Mouse (Mus musculus): ENCODE results near the gene Qsox1. TPM values are rescaled to one million over a fixed set of nuclear protein-coding genes. Genes with fewer than 3 reads are reported as not detected.

Gene Qsox1
- polyA plus RNA-seq, 1 experiment from 2014 or later, result 47.8 TPM

- Histone ChIP-seq H3K27ac (ENCODE audit: low read length) (no peak overlapping the region), H3K27me3 (ENCODE audit: control insufficient read depth, insufficient read depth, low read depth, low read length) (no peaks in the 10 kb centered on the region), H3K4me1 (replicated peaks; ENCODE audit: control insufficient read depth, insufficient read depth, low read length) (no peaks in the 10 kb centered on the region), H3K9me3 (ENCODE audit: control insufficient read depth, low read length) (no peaks in the 10 kb centered on the region), H3K4me2 (ENCODE audit: low read depth, low read length) (no peak overlapping the region), H3K4me3 (ENCODE audit: low read length) (no peak overlapping the region), H3K36me3 (ENCODE audit: control insufficient read depth, insufficient read depth, low read length) (peaks cover 25% of the 10 kb centered on the region), H3K9ac (ENCODE audit: low read length) (no peak overlapping the region)
- ATAC-seq (ENCODE audit: low read depth), result no peak
- 75% methylated on average over 16 of the region's 16 CpGs for WGBS
Observed at GRCm38 (mm10) chr1:155790111-155790974, 22.3 kb downstream of the Qsox1 start.

GRCm38 (mm10) chr1:155785886-155786285, 26.8 kb downstream of the Qsox1 start:
- ATAC-seq (ENCODE audit: low read depth), result no peak
- H3K4me3 ChIP-seq (ENCODE audit: low read length), result no peak overlapping the region
- no peak overlapping the region for H3K4me2 ChIP-seq (ENCODE audit: low read depth, low read length)
- peaks cover 30% of the 10 kb centered on the region for H3K36me3 ChIP-seq (ENCODE audit: control insufficient read depth, insufficient read depth, low read length)
- H3K27ac ChIP-seq (ENCODE audit: low read length), result no peak overlapping the region
- H3K27me3 ChIP-seq (ENCODE audit: control insufficient read depth, insufficient read depth, low read depth, low read length), result no peaks in the 10 kb centered on the region
- H3K9me3 ChIP-seq (ENCODE audit: control insufficient read depth, low read length), result no peaks in the 10 kb centered on the region
- WGBS, result 78% methylated on average over 7 of the region's 7 CpGs
- no peak overlapping the region for H3K9ac ChIP-seq (ENCODE audit: low read length)
- H3K4me1 ChIP-seq (replicated peaks; ENCODE audit: control insufficient read depth, insufficient read depth, low read length), result no peaks in the 10 kb centered on the region

GRCm38 (mm10) chr1:155784343-155785205, 28.1 kb downstream of the Qsox1 start:
- H3K27me3 ChIP-seq (ENCODE audit: control insufficient read depth, insufficient read depth, low read depth, low read length), result no peaks in the 10 kb centered on the region
- no peaks in the 10 kb centered on the region for H3K4me1 ChIP-seq (replicated peaks; ENCODE audit: control insufficient read depth, insufficient read depth, low read length)
- ATAC-seq (ENCODE audit: low read depth), result peak; percentile 44; the same call in 1 of the 2 replicates
- H3K9me3 ChIP-seq (ENCODE audit: control insufficient read depth, low read length), result no peaks in the 10 kb centered on the region
- H3K4me3 ChIP-seq (ENCODE audit: low read length), result no peak overlapping the region
- 24% methylated on average over 19 of the region's 19 CpGs for WGBS
- no peak overlapping the region for H3K4me2 ChIP-seq (ENCODE audit: low read depth, low read length)
- H3K9ac ChIP-seq (ENCODE audit: low read length), result no peak overlapping the region
- H3K27ac ChIP-seq (ENCODE audit: low read length), result no peak overlapping the region
- peaks cover 26% of the 10 kb centered on the region for H3K36me3 ChIP-seq (ENCODE audit: control insufficient read depth, insufficient read depth, low read length)

GRCm38 (mm10) chr1:155782382-155782781, 30.3 kb downstream of the Qsox1 start:
- 59% methylated on average over 5 of the region's 5 CpGs for WGBS

GRCm38 (mm10) chr1:155777641-155778625, 34.8 kb downstream of the Qsox1 start:
- no peak overlapping the region for H3K27ac ChIP-seq (ENCODE audit: low read length)
- WGBS, result 54% methylated on average over 14 of the region's 14 CpGs
- H3K4me3 ChIP-seq (ENCODE audit: low read length), result no peak overlapping the region
- no peaks in the 10 kb centered on the region for H3K9me3 ChIP-seq (ENCODE audit: control insufficient read depth, low read length)
- no peak overlapping the region for H3K4me2 ChIP-seq (ENCODE audit: low read depth, low read length)
- no peak overlapping the region for H3K9ac ChIP-seq (ENCODE audit: low read length)
- no peaks in the 10 kb centered on the region for H3K4me1 ChIP-seq (replicated peaks; ENCODE audit: control insufficient read depth, insufficient read depth, low read length)
- H3K27me3 ChIP-seq (ENCODE audit: control insufficient read depth, insufficient read depth, low read depth, low read length), result no peaks in the 10 kb centered on the region
- no peak for ATAC-seq (ENCODE audit: low read depth)
- H3K36me3 ChIP-seq (ENCODE audit: control insufficient read depth, insufficient read depth, low read length), result peaks cover 11% of the 10 kb centered on the region

More at GRCm38 (mm10) chr1:155782382-155782781, 30.3 kb downstream of the Qsox1 start:
- H3K27ac ChIP-seq (ENCODE audit: low read length), result no peak overlapping the region
- no peaks in the 10 kb centered on the region for H3K4me1 ChIP-seq (replicated peaks; ENCODE audit: control insufficient read depth, insufficient read depth, low read length)
- H3K9ac ChIP-seq (ENCODE audit: low read length), result no peak overlapping the region
- no peaks in the 10 kb centered on the region for H3K9me3 ChIP-seq (ENCODE audit: control insufficient read depth, low read length)
- H3K27me3 ChIP-seq (ENCODE audit: control insufficient read depth, insufficient read depth, low read depth, low read length), result no peaks in the 10 kb centered on the region
- no peak overlapping the region for H3K4me3 ChIP-seq (ENCODE audit: low read length)
- peaks cover 17% of the 10 kb centered on the region for H3K36me3 ChIP-seq (ENCODE audit: control insufficient read depth, insufficient read depth, low read length)
- no peak overlapping the region for H3K4me2 ChIP-seq (ENCODE audit: low read depth, low read length)
- ATAC-seq (ENCODE audit: low read depth), result no peak

- Histone ChIP-seq H3K27me3 (ENCODE audit: control insufficient read depth, insufficient read depth, low read depth, low read length) (no peaks in the 10 kb centered on the region), H3K4me3 (ENCODE audit: low read length) (no peak overlapping the region), H3K36me3 (ENCODE audit: control insufficient read depth, insufficient read depth, low read length) (no peaks in the 10 kb centered on the region), H3K27ac (ENCODE audit: low read length) (no peak overlapping the region), H3K9me3 (ENCODE audit: control insufficient read depth, low read length) (no peaks in the 10 kb centered on the region), H3K9ac (ENCODE audit: low read length) (no peak overlapping the region), H3K4me2 (ENCODE audit: low read depth, low read length) (no peak overlapping the region), H3K4me1 (replicated peaks; ENCODE audit: control insufficient read depth, insufficient read depth, low read length) (no peaks in the 10 kb centered on the region)
- WGBS, result 77% methylated on average over 12 of the region's 12 CpGs
- ATAC-seq (ENCODE audit: low read depth), result no peak
Observed at GRCm38 (mm10) chr1:155759167-155759566, 53.5 kb downstream of the Qsox1 start.

GRCm38 (mm10) chr1:155758711-155759110, 54.0 kb downstream of the Qsox1 start:
- no peaks in the 10 kb centered on the region for H3K9me3 ChIP-seq (ENCODE audit: control insufficient read depth, low read length)
- H3K4me3 ChIP-seq (ENCODE audit: low read length), result no peak overlapping the region
- H3K4me2 ChIP-seq (ENCODE audit: low read depth, low read length), result no peak overlapping the region
- ATAC-seq (ENCODE audit: low read depth), result no peak
- no peak overlapping the region for H3K9ac ChIP-seq (ENCODE audit: low read length)
- 0 out of 2 replicates have a peak, but pooled peaks cover 3% of the 10 kb centered on the region for H3K27me3 ChIP-seq (ENCODE audit: control insufficient read depth, insufficient read depth, low read depth, low read length)
- 83% methylated on average over 4 of the region's 4 CpGs for WGBS
- H3K36me3 ChIP-seq (ENCODE audit: control insufficient read depth, insufficient read depth, low read length), result no peaks in the 10 kb centered on the region
- H3K4me1 ChIP-seq (replicated peaks; ENCODE audit: control insufficient read depth, insufficient read depth, low read length), result no peaks in the 10 kb centered on the region
- no peak overlapping the region for H3K27ac ChIP-seq (ENCODE audit: low read length)

- H3K36me3 ChIP-seq (ENCODE audit: control insufficient read depth, insufficient read depth, low read length), result no peaks in the 10 kb centered on the region
- H3K4me2 ChIP-seq (ENCODE audit: low read depth, low read length), result no peak overlapping the region
- no peak overlapping the region for H3K9ac ChIP-seq (ENCODE audit: low read length)
- H3K9me3 ChIP-seq (ENCODE audit: control insufficient read depth, low read length), result no peaks in the 10 kb centered on the region
- 42% methylated on average over 7 of the region's 7 CpGs for WGBS
- H3K4me3 ChIP-seq (ENCODE audit: low read length), result no peak overlapping the region
- H3K4me1 ChIP-seq (replicated peaks; ENCODE audit: control insufficient read depth, insufficient read depth, low read length), result no peaks in the 10 kb centered on the region
- peaks cover 8% of the 10 kb centered on the region; the same call in 1 of the 2 replicates for H3K27me3 ChIP-seq (ENCODE audit: control insufficient read depth, insufficient read depth, low read depth, low read length)
- ATAC-seq (ENCODE audit: low read depth), result no peak
- no peak overlapping the region for H3K27ac ChIP-seq (ENCODE audit: low read length)
Observed at GRCm38 (mm10) chr1:155757621-155758020, 55.1 kb downstream of the Qsox1 start.
